Mouse (Mus musculus) embryonic fibroblast, embryonic 13.5 days (primary cell): ENCODE data around the gene Ptpn18.
A peak's percentile ranks its signal among the peaks of the same experiment; 100 is the strongest.

Experiments used
- CTCF ChIP-seq: IDR thresholded peaks from 2 replicates; pipeline ENCODE4 v1.5.1; 2011; ENCODE audit warnings: mild to moderate bottlenecking, control low read depth, low read length, moderate library complexity, borderline replicate concordance; ENCODE audit not compliant: insufficient read depth
- POLR2A ChIP-seq: IDR thresholded peaks from 2 replicates; pipeline ENCODE4 v1.6.1; 2011; ENCODE audit warnings: low read depth, mild to moderate bottlenecking, control low read depth, low read length, moderate library complexity

DNA sequence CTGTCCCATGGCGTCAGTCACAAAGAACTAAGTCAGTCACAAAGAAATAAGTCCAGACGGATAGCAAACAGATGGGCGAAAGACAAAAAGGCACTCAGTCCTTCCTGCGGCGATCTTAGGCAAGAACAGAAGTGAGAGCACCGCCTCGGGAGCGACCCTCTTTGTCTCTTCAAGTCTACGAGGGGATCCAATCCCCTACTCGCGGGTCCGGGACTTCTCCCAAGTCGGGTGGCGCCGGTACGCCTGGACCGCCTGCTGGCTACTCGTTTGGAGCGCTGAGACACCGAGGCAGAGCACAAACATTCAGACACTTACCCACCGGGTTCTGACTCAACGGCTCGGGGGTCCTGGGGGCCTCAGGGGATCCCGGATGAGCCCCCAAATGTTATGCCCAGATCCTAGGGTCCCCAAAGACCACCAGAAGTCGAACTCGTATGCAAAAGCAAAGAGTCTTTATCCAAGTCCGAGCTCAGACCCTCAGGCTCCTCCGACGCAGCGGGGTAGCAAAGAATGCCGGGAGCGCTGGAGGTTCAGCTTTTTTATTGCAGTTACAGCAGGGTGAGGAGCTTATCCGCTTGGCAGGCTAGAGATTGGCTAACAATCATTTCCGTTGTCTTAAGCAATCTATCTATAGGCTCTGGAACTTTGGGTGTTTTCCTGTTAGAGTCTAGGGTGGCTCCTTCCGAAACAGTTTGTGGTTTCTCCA lies 26.6 kb upstream of the Ptpn18 start:
- TF ChIP-seq POLR2A (peak; percentile 61; the same call in 1 of the 2 replicates), CTCF (no peak)
